Mouse (Mus musculus) heart, postnatal 0 days (tissue): ENCODE results near the gene Taf1c.

Experiments used
- CTCF ChIP-seq: IDR thresholded peaks from 2 replicates; pipeline ENCODE4 v1.5.1; 2016; ENCODE audit warnings: antibody characterized with exemption, control low read depth, low read depth
- EP300 ChIP-seq: IDR thresholded peaks from 2 replicates; pipeline ENCODE4 v1.6.1; 2016; ENCODE audit warnings: antibody characterized with exemption, low read depth

- no peak for TF ChIP-seq CTCF
- no peak for TF ChIP-seq EP300
Observed at GRCm38 (mm10) chr8:119572411-119572810, 32.6 kb downstream of the Taf1c start.
